Mouse (Mus musculus): ENCODE measurements at regions not wholly inside any gene's neighbourhood (a gene's known extent, or its start where the extent isn't known, plus 50 kb on each side); places are given as distances from the start of the nearest gene placed in this dataset.

- no peaks in the 10 kb centered on the region for H3K27me3 ChIP-seq (ENCODE audit: control insufficient read depth, insufficient read depth, low read length, poor library complexity, severe bottlenecking)
- no peak overlapping the region for H3K9ac ChIP-seq (ENCODE audit: low read depth, poor library complexity, severe bottlenecking)
- no peaks in the 10 kb centered on the region for H3K36me3 ChIP-seq (ENCODE audit: control insufficient read depth, insufficient read depth, low read length, poor library complexity, severe bottlenecking)
- no peak for TF ChIP-seq EP300 (IDR thresholded peaks at IDR 0.05; ENCODE audit: insufficient read depth, low read depth, low read length)
- TF ChIP-seq POLR2A (IDR thresholded peaks at IDR 0.05; ENCODE audit: insufficient read depth, low read length): no peak
- TF ChIP-seq CTCF (IDR thresholded peaks at IDR 0.05; ENCODE audit: low read depth, low read length): no peak
- no peak overlapping the region for H3K4me3 ChIP-seq (ENCODE audit: low read depth, low read length)
- H3K9me3 ChIP-seq (replicated peaks; ENCODE audit: control insufficient read depth, insufficient read depth, low read length, poor library complexity, severe bottlenecking): no peaks in the 10 kb centered on the region
- H3K27ac ChIP-seq (ENCODE audit: insufficient read depth, low read length): no peak overlapping the region
- no peaks in the 10 kb centered on the region for H3K4me1 ChIP-seq (ENCODE audit: control insufficient read depth, insufficient read depth, low read length)
Observed at GRCm38 (mm10) chr1:10871163-10871853, 542.6 kb upstream of the A830018L16Rik start.

DNA sequence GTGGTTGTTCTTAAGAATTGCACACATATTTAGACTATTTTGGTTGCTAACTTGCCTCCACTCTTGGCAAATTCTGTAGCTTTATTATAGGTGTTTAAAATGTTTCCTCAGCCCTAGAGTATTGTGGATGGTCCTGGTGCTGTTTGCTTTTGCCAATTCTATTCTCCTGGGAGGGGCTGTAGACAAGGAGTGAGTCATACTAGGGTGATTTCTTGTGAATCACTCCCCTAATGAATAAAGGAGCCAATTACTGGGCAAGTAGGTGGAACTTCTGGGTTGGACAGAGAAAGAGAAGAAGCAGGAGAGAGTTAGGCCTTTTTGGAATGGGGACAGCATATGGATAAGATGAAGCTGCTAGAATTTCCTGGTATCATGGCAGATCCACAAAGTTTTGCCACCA lies 541.6 kb upstream of the A830018L16Rik start:
- Histone ChIP-seq H3K9ac (ENCODE audit: low read depth, poor library complexity, severe bottlenecking) (no peak overlapping the region), H3K9me3 (replicated peaks; ENCODE audit: control insufficient read depth, insufficient read depth, low read length, poor library complexity, severe bottlenecking) (no peaks in the 10 kb centered on the region), H3K27ac (ENCODE audit: insufficient read depth, low read length) (no peak overlapping the region), H3K36me3 (ENCODE audit: control insufficient read depth, insufficient read depth, low read length, poor library complexity, severe bottlenecking) (no peaks in the 10 kb centered on the region), H3K27me3 (ENCODE audit: control insufficient read depth, insufficient read depth, low read length, poor library complexity, severe bottlenecking) (no peaks in the 10 kb centered on the region), H3K4me1 (ENCODE audit: control insufficient read depth, insufficient read depth, low read length) (no peaks in the 10 kb centered on the region), H3K4me3 (ENCODE audit: low read depth, low read length) (no peak overlapping the region)
- TF ChIP-seq POLR2A (IDR thresholded peaks at IDR 0.05; ENCODE audit: insufficient read depth, low read length) (no peak), EP300 (IDR thresholded peaks at IDR 0.05; ENCODE audit: insufficient read depth, low read depth, low read length) (no peak), CTCF (IDR thresholded peaks at IDR 0.05; ENCODE audit: low read depth, low read length) (no peak)

DNA sequence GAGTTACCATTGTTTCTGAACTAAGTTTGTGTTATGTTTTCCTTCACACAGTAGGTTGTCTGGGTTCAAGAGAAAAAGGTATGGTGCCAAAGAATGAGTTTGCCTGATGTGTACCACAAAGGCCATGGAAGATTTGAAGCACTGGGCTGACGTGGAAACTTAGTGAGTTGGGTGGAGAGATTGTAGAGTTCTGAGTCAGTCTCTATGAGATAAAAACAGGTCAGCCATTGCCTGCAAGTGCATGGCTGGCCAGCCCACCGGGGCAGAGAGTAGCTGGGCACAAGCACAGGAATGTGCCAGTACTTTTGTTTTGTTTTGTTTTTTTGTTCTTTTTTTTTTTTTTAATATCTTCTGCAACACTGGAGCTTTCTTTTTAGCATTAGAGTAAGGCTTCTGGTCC lies 541.2 kb upstream of the A830018L16Rik start:
- Histone ChIP-seq H3K9me3 (replicated peaks; ENCODE audit: control insufficient read depth, insufficient read depth, low read length, poor library complexity, severe bottlenecking) (no peaks in the 10 kb centered on the region), H3K9ac (ENCODE audit: low read depth, poor library complexity, severe bottlenecking) (no peak overlapping the region), H3K27me3 (ENCODE audit: control insufficient read depth, insufficient read depth, low read length, poor library complexity, severe bottlenecking) (no peaks in the 10 kb centered on the region), H3K4me3 (ENCODE audit: low read depth, low read length) (no peak overlapping the region), H3K4me1 (ENCODE audit: control insufficient read depth, insufficient read depth, low read length) (no peaks in the 10 kb centered on the region), H3K36me3 (ENCODE audit: control insufficient read depth, insufficient read depth, low read length, poor library complexity, severe bottlenecking) (no peaks in the 10 kb centered on the region), H3K27ac (ENCODE audit: insufficient read depth, low read length) (no peak overlapping the region)
- TF ChIP-seq EP300 (IDR thresholded peaks at IDR 0.05; ENCODE audit: insufficient read depth, low read depth, low read length) (no peak), POLR2A (IDR thresholded peaks at IDR 0.05; ENCODE audit: insufficient read depth, low read length) (no peak), CTCF (IDR thresholded peaks at IDR 0.05; ENCODE audit: low read depth, low read length) (no peak)

GRCm38 (mm10) chr1:10877391-10878170 lies 536.3 kb upstream of the A830018L16Rik start:
- H3K27ac ChIP-seq (ENCODE audit: insufficient read depth, low read length): peak overlapping the region; percentile 100
- no peak overlapping the region for H3K9ac ChIP-seq (ENCODE audit: low read depth, poor library complexity, severe bottlenecking)
- H3K27me3 ChIP-seq (ENCODE audit: control insufficient read depth, insufficient read depth, low read length, poor library complexity, severe bottlenecking): no peaks in the 10 kb centered on the region
- peaks cover 14% of the 10 kb centered on the region for H3K9me3 ChIP-seq (replicated peaks; ENCODE audit: control insufficient read depth, insufficient read depth, low read length, poor library complexity, severe bottlenecking)
- H3K4me1 ChIP-seq (ENCODE audit: control insufficient read depth, insufficient read depth, low read length): no peaks in the 10 kb centered on the region
- H3K4me3 ChIP-seq (ENCODE audit: low read depth, low read length): no peak overlapping the region
- TF ChIP-seq EP300 (IDR thresholded peaks at IDR 0.05; ENCODE audit: insufficient read depth, low read depth, low read length) (peak; percentile 76), CTCF (IDR thresholded peaks at IDR 0.05; ENCODE audit: low read depth, low read length) (no peak)
- no peaks in the 10 kb centered on the region for H3K36me3 ChIP-seq (ENCODE audit: control insufficient read depth, insufficient read depth, low read length, poor library complexity, severe bottlenecking)

GRCm38 (mm10) chr1:10878221-10878760 lies 535.6 kb upstream of the A830018L16Rik start:
- Histone ChIP-seq H3K9ac (ENCODE audit: low read depth, poor library complexity, severe bottlenecking) (no peak overlapping the region), H3K27ac (ENCODE audit: insufficient read depth, low read length) (peak overlapping the region; percentile 100)
- 0 out of 2 replicates have a peak, but pooled peaks have one; percentile 7 for TF ChIP-seq EP300 (IDR thresholded peaks at IDR 0.05; ENCODE audit: insufficient read depth, low read depth, low read length)
- no peak for TF ChIP-seq POLR2A (IDR thresholded peaks at IDR 0.05; ENCODE audit: insufficient read depth, low read length)

More at GRCm38 (mm10) chr1:10878221-10878760, 535.6 kb upstream of the A830018L16Rik start:
- Histone ChIP-seq H3K9me3 (replicated peaks; ENCODE audit: control insufficient read depth, insufficient read depth, low read length, poor library complexity, severe bottlenecking) (peaks cover 14% of the 10 kb centered on the region), H3K36me3 (ENCODE audit: control insufficient read depth, insufficient read depth, low read length, poor library complexity, severe bottlenecking) (no peaks in the 10 kb centered on the region), H3K4me1 (ENCODE audit: control insufficient read depth, insufficient read depth, low read length) (no peaks in the 10 kb centered on the region), H3K4me3 (ENCODE audit: low read depth, low read length) (no peak overlapping the region), H3K27me3 (ENCODE audit: control insufficient read depth, insufficient read depth, low read length, poor library complexity, severe bottlenecking) (no peaks in the 10 kb centered on the region)

Data from ES-Bruce4 (cell line).